Mouse (Mus musculus) embryo, embryonic 9.5 days (tissue): ENCODE measurements around the gene Ctnna2.

ENCODE experiments used
- DNase-seq: peaks from one replicate; pipeline ENCODE4 v3.0.0-alpha.2; 2017; ENCODE audit errors: extremely low spot score

The Ctnna2 gene

DNA sequence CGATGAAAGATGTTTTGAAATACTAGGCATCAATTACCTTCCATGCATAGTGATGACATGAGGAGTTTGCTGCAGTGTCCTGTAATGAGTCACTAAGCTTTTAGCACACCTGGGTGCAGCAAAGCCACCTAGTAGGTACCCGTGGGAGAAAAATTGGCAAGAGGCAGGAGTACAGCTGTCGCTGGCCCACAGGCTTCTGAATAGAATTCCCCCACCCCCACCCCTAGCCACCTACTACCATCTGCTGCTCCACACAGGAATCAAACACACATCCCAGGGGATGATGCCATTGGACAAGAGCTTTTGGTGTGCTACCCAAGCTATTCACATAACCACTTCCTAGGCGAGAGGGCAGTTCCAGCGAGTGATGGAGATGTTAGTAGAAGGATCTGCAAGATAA, 700.7 kb downstream of the Ctnna2 start:
- DNase-seq: no peak

DNA sequence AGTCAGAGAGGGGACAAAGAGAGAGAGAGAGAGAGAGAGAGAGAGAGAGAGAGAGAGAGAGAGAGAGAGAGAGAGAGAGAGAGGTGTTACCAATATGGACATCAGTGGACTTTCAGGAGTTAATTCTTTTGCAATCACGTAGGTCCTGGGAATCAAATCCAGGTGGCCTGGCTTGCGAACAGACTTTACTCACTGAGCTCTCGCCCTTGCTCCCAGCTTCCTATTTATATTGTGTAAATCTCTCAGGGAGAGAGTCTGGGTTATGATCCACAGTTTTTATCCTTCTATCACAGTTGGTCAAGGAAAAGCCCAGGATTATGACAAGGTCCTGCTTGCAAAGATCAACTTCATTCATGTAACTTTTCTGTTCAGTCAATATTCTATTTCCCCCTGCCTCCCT, 714.3 kb downstream of the Ctnna2 start:
- DNase-seq: no peak

DNA sequence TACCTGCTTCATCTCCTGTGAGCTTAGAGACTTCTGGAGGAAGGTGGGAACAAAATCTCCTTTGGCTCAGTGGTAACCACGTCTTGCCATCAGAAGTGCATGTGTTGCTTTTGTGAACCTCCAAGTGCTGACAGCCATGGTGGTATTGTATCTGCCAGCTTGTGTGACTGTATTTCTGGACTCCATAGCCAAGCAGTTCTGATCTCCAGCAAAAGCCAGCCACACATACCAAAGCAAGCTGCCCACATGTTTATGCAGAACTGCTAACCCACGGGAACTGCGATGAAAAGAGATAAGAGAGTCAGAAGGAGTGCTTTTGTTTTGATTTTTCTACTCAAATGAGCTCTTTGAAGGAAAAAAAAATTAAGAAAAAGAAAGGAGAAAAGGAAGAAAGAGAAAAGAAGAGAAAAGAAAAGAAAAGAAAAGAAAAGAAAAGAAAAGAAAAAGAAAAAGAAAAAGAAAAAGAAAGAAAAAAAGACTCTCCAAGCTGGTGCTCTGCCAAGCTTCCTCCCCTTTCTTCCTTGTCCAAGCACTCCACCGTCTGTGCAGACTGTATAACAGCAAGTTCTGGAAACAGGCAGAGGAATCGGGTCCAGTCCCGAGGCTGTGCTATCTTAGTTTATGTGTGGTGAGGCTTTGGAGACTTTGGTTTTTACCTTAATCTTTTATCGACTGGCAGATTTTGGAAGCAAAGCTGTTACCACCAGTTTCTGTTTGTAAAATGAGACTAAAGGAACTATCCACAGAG, 722.0 kb downstream of the Ctnna2 start:
- no peak for DNase-seq

DNA sequence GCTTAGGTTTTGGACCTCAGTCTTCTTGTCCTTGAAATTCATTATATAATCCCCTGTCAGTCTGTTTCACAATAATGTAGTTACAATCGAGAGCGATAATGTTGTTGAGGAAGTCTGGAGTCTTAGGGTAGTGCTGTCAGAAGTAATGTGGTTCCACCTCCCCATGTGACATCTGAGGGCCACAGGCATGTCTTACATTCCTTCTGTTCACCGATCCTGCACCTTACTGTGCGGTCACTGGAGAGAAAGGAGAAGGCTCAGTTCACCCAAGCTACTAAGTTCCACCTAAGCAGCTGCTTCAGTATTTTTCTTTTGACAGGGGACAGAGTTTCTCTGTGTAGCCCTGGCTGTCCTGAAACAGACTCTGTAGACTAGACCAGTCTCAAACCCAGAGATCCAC, 723.2 kb downstream of the Ctnna2 start:
- no peak for DNase-seq

DNA sequence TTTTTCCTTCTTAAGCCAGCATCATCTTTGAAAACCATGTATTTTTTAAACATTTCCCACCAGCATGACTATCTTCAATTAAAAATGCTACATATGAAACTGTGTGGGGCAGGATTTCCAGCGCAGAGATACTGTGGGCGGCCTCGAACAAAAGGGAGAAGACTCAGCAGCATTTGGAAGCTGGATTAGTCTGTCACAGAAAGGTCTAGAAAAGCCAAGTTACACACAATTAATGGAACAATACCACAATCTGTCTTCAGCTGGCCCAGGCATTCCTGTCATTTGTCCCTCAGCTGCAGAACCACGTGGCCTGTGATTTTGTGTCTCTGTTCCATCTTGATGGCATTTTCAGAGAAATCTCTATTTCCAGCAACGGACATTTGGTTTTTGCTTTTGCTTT, 726.0 kb downstream of the Ctnna2 start:
- no peak for DNase-seq

DNA sequence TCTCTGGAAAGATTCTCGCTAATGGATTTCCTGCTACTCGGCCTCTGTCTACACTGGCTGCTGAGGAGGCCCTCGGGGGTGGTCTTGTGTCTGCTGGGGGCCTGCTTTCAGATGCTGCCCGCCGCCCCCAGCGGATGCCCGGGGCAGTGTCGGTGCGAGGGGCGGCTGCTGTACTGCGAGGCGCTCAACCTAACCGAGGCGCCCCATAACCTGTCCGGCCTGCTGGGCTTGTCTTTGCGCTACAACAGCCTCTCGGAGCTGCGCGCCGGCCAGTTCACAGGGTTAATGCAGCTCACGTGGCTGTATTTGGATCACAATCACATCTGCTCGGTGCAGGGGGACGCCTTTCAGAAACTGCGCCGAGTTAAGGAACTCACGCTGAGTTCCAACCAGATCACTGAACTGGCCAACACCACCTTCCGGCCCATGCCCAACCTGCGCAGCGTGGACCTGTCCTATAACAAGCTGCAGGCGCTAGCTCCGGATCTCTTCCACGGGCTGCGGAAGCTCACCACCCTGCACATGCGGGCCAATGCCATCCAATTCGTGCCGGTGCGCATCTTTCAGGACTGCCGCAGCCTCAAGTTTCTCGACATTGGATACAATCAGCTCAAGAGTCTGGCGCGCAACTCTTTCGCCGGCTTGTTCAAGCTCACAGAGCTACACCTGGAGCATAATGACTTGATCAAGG, 735.8 kb downstream of the Ctnna2 start:
- DNase-seq: peak; percentile 68

DNA sequence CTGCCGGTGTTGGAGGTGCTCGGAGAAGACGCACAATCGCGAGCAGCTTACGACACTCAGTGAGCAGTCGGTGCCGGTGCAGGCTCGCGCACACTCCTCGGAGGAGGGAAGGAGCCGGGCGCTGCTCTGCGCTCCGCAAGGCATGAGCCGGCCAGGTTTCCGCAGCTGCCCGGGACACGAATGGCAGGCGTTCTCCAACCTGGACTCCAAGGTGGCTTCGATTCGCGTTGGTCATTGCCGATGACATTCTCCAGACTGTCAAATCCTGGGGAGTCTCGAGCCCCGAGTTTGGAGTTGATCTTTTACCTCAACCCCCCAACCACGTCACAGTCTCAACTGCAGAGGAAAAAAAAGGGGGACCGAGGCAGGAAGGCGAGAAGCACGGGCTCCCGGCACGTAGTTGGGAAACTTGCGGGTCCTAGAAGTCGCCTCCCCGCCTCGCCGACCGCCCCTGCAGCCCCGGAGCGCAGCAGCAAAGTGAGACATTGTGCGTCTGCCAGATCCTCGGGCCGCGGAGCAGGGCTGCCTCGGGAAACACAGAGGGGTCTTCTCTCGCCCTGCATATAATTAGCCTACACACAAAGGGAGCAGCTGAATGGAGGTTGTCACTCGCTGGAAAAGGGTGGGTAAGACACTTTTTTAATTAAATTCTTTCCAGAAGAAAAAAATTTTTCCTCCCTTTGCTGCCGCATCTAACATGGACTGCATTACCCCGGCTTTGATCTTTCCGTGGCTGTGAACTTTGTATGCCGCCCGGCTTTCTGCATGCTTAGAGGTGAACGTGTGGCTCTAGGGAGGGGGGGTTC, 736.7 kb downstream of the Ctnna2 start, which contains the start of gene Lrrtm1:
Lrrtm1 (plus strand) TSS at position 89 of the 806 bp plus-strand sequence.
- peak; percentile 62 for DNase-seq

DNA sequence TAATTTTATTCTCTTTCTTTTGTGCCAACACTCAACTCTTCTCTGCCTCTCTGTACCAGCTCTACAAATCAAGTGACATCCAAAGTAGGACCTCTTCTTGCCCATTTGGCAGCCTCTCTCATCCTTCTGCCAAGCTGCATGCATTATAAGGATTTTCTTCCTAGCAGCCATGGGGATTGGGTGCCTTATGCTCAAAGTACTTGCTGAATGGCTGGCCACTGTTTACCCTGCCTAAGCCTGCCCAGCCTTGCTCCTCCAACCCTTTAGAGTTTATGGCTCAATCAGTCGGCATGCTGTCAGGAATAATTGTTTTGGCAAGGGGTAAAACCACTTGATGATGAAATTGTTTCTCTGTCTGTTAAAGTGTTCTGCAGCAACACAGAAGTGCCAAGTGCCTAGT, 739.1 kb downstream of the Ctnna2 start:
- no peak for DNase-seq

DNA sequence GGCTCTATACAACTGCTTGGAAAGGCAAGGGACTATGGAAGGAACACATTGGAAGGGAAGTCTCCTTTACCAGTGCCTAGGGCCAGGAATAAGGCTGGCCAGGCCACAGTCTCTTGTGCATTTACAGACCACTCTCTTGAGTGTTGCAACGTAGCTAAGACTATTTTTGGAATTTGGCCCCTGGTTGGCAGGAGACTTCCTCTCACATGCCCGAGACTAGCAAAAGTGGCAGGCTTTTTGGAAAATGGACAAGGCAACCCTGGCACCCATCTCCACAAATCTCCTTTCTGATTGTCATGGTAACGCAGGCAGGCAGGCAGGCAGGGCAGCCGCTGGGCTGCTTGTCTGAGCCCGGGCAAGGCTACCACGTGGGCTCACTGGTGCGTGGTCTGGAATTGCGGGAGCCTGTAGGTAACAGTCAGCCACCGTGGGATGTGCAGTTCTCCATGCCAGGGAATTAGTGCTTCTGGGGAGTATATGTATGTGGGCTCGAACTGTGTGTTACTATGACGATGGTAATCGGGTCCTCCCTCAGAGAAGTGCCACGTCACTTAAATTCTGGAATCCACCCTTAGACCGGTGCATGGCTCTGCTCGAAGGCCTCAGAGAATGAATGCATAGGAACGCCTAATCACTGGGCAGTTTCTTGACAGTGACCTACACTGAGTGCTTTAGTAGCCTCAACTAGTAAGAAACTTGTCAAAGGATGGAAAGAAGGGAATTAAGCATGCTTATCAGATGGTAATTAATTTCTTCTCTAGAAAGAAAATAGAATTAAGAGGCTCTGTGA, 756.5 kb downstream of the Ctnna2 start:
- DNase-seq: no peak

DNA sequence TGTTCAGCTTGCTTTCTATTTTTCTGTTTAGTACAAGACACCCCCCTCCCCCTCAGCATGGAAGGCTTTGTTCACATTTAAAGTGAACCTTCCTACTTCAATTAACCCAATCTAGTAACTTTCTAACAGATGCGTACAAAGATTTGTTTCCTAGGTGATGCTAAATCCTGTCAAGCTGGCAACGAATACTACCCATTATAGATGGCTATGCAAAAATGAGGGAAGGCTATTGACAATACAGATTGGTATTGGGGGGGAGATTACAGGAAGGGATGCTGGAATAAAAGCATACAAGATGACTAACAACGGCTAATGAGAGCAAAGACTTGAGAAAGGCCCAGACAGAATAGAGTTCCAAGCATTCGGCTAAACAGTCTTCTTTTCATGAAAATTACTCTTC, 758.7 kb downstream of the Ctnna2 start:
- no peak for DNase-seq

DNA sequence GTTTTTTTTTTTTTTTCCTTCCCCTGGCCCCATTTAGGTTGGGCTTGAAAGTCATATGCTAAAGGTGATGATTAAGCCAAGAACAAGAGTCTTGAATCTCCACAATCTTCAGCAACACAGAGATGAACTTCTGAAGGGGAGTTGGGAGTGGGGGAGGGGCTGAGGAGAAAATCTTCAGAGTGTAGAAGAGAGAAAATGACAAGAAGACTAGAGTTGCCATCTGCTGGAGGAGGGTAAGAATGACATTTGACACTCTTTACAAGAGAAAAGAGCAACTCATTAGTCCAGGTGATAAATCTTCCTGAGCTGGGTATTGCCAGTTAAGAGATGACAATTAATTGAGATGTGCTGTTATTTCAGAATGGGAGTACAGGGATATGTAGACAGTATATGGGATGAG, 760.6 kb downstream of the Ctnna2 start:
- DNase-seq: peak; percentile 33

DNA sequence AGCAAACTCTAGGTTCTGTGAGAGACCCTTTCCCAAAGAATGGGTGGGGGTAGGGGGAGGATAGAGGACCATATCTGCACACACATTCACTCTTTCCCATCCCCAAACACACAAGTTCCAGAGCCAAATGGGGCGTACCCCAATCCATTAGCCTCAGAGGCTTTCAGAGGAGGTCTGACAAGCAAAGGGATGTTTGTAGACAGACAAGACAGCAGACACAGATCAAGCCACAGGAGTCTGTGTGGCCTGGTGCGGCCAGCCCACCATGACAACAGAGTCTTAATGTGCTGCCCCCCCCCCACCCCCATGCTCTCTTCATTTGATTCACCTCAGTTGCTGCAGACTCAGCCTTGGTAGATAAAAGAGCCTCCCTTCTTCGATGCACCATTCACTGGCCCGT, 764.2 kb downstream of the Ctnna2 start:
- no peak for DNase-seq

DNA sequence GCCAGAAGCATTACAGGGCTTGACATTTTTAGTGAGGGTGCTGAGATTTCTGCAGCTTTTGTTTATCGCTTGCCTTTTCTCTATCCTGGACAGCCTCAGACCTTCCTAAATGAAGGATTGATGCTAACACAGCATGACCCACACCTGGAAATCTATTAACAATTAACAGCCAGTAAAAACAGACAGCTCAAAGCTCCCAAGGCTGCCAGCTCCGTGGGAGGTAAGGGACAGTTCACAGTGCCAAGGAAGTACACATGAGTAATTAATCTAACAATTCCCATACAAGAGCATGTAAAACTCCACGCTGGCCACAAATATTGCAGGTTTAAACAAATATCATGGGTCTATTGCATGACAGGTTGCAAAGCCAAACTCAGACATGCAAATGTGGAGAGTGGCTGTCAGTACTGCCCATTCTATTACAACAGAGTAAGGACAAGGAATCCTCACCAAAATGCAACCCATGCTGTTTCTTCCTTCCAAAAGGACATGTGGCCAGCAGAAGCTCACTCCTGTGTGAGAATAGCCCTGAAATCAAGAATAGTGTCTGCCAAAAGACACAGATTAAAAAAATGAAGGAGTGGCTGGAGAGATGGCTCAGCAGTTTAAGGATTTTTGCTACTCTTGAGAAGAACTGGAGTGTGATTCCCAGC, 765.6 kb downstream of the Ctnna2 start:
- peak; percentile 19 for DNase-seq

DNA sequence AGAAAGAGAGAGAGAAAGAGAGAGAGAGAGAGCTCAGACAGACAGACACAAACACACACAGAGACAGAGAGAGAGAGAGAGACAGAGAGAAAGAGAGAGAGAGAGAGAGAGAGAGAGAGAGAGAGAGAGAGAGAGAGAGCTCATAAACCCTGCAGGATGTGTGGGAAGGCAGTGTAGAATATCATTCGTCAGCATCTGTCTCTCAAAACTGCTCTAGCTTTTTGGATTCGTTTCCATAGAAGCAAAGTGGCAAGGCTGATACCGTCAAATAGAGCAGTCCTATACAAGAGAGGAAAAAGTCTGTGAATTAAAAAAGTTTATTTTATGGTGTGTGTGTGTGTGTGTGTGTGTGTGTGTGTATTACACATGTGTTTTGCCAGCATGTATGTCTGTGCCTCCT, 769.6 kb downstream of the Ctnna2 start:
- DNase-seq: no peak

DNA sequence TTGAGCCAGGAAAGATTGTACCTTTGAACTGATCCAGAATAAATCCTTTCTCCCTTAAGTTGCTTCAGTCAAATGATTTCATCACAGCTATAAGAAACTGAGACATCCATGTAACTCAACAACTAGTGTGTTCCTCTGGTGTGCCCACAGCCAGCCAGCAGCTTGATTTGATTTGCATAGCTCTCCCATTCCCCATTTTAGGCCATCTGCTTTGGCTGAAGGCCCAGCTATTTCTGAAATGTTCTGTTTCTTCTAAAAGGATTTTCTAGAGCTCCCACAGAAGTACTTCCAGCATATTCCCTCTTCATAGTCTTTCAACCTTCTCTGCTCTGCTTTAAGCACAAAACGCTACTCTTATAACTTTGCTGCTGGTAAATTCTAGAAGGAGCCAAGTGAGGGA, 770.3 kb downstream of the Ctnna2 start:
- DNase-seq: no peak

DNA sequence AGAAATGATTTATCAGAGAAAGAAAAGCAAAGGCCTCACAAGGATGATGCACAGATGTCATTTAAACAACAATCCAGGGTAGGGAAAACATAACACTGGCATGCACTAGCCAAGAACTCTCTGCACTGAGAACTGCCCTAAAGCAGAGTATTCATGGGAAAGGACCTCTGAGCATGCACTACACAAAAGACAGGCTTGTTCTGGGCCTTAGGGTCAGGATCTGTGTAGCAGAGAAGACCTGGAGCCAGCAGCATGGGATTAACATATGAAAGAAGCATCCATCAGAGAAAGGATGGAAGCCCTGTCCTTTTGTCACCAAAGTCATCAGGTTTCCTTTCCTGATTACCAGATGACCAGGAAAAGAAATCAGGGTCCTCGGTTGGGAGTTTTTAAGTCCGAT, 780.1 kb downstream of the Ctnna2 start:
- DNase-seq: no peak

DNA sequence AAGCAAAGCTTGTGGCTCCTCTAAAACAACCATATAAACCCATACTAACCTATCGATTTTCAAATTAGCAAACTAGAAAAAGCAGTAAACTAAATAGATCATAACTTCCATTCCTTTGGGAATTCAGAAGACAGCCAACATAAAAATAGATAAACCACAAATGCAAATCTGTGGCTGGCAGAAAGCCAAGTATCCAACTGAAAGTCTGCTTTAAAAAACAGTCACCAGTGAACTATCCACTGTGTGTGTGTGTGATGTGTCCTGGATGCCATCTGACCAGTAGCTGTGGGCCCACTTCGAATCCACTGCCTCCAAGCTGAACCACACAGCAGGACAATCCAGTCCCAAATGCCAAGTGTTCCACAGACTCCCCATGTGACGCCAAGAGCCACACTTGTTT, 782.8 kb downstream of the Ctnna2 start:
- DNase-seq: no peak

DNA sequence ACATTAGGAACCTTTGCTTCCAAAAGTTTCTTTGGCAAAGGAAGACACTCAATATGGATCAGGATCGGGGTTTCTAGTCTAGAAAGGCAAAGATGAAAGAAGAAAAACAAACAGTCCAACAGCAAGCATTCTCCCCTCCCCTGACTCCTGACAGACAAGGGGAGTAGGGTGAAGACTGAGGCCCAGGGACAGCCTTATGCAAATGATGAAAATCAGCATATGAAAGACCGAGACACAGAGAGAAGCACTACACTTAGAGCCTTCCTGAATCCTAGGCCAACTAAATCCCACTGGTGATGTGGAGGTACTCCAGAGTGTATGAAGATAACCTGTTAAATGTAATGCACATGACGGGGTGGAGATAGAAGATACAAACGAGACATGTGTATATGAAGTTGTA, 787.9 kb downstream of the Ctnna2 start:
- no peak for DNase-seq

DNA sequence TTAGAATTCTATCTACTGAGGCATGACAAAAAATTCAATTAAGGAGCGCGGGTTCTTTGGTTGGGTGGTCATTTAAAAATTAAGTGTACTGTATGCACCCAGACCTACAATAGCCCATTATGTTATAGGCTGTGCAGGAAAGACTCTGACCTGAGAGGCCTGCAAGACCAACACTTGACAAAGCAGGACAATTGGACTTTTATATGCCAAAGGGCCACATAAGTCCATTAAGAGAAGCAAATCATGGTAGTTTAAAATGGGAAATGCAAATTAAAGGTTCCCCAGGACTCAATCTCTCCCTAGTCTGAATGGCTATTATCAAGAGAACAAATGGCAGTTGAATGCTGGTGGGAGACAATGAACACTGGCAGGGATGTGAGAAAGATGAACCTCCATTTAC, 790.9 kb downstream of the Ctnna2 start:
- DNase-seq: no peak

DNA sequence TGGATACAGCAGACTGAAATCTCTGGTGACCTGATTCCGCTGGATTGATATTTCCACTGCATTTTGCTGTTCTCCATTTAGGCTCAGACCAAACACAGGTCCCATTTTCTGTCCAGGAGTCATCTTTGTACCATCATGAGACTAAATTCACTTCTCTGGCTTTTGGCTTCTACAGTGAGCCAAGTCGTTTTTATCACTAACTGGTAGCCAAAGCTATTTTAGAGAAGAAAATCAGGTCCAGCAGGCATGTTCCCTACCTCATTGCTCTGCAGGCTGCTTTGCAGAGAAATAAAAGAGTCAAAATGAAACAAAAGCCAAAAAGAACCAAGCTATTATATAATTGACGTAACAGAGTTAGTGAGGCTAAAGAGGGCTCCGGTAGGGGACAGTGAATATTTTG, 793.7 kb downstream of the Ctnna2 start:
- DNase-seq: no peak

DNA sequence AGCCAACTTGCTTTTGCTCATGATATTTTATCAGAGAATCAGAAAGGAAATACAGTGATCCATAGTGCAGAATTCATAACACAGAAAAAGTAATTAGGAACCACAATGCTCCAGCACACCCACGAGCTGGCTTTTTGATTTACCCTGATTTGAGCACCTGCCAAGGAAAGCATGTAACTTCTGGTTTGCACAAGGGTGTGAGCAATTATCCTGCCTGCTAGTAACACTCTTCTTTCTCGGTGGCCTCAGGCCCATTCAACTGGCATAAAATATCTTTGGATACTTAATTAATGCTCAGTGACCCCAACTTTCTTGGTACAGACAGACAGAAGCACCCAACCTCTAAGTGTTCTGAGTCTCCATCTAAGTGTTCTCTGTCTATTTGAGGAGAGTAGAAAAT, 794.6 kb downstream of the Ctnna2 start:
- no peak for DNase-seq
